Mouse (Mus musculus) bone marrow macrophage, adult 2 months (primary cell): ENCODE measurements around the gene Cyp11a1. TPM values are rescaled to one million over a fixed set of nuclear protein-coding genes. Genes with fewer than 3 reads are reported as not detected.

Experiments used
- H3K27ac ChIP-seq: 2 replicates; pipeline ENCODE4 v1.5.1; 2012; ENCODE audit warnings: low read depth, low read length; ENCODE audit not compliant: insufficient read depth
- H3K4me1 ChIP-seq: 2 replicates; pipeline ENCODE4 v1.6.1; 2012; ENCODE audit warnings: low read length; ENCODE audit not compliant: control insufficient read depth, insufficient read depth
- H3K4me3 ChIP-seq: 2 replicates; pipeline ENCODE4 v1.5.1; 2012; ENCODE audit warnings: mild to moderate bottlenecking, low read length, moderate library complexity; ENCODE audit not compliant: insufficient read depth
- CTCF ChIP-seq: IDR thresholded peaks from 2 replicates; pipeline ENCODE4 v1.5.1; 2012; ENCODE audit warnings: low read depth, mild to moderate bottlenecking, low read length, moderate library complexity
- POLR2A ChIP-seq: IDR thresholded peaks from 2 replicates; pipeline ENCODE4 v1.6.1; 2012; ENCODE audit warnings: mild to moderate bottlenecking, low read depth, low read length, borderline replicate concordance
- polyA plus RNA-seq: library from polyadenylated mRNA; stranded (reverse); fragments of >200 nt; gene quantifications from 2 replicates; pipeline ENCODE4 v1.2.4, GENCODE M21; 2012; ENCODE audit not compliant: missing spikeins, insufficient read depth, insufficient read length

The Cyp11a1 gene
- polyA plus RNA-seq, 1 experiment: 0.36 TPM

DNA sequence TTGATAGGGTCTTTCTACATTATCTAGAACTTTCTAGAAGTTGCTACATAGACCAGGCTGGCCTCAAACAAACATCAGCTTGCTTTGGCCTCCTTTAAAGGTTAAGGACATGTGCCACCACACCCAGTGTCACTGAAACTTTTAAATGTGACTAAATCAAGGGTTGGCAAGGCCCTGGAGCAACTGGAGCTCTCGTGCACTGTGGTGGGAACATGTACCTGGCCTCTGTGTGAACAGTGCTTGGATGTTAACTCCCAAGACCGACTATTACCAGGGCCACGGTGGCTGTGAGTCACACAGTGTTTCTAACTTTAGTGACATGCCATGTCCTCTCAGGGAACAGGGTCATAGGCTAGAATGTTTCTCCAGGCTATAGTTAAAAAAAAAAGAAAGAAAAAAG lies 10.8 kb downstream of the Cyp11a1 start:
- no peak for TF ChIP-seq POLR2A
- no peak for TF ChIP-seq CTCF
- no peaks in the 10 kb centered on the region for H3K4me1 ChIP-seq
- no peak overlapping the region for H3K27ac ChIP-seq
- no peak overlapping the region for H3K4me3 ChIP-seq

DNA sequence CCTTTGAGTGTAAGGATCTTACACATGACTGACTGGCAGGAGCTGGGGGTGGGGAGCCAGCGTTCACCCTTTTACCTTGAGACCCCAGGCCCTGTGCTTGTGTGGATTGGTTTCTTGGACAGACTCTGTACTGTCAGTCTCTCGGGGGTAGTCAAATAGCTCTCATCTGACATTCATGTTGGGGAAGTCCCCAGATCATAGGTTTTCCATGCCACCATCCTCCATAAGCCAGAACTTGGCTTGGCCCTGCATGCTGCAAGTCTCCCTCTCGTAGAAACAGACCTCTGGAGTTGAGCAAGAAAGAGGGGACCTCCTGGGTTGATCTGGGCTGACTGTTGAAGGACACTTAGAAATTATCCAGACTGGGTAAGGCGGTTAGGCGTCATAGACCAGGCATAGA lies 12.2 kb downstream of the Cyp11a1 start:
- TF ChIP-seq POLR2A (no peak), CTCF (no peak)
- no peak overlapping the region for H3K27ac ChIP-seq

DNA sequence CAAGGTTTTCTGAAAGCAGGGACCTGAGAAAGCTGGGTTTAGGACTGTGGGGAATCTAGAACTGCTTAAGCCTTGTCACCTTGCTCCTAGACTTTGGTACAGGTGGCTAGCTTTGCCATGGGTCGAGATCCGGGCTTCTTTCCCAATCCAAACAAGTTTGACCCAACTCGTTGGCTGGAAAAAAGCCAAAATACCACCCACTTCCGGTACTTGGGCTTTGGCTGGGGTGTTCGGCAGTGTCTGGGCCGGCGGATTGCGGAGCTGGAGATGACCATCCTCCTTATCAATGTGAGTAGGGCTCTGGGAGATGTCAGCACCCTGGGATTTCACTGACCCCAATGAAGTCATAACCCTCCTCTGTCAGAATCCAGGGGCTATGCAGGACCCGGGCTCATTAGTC lies 19.8 kb downstream of the Cyp11a1 start:
- H3K4me3 ChIP-seq: no peak overlapping the region
- H3K27ac ChIP-seq: no peak overlapping the region
- no peaks in the 10 kb centered on the region for H3K4me1 ChIP-seq
- TF ChIP-seq POLR2A: no peak
- TF ChIP-seq CTCF: no peak

More for the DNA sequence above, 12.2 kb downstream of the Cyp11a1 start:
- H3K4me1 ChIP-seq: no peaks in the 10 kb centered on the region
- H3K4me3 ChIP-seq: no peak overlapping the region

DNA sequence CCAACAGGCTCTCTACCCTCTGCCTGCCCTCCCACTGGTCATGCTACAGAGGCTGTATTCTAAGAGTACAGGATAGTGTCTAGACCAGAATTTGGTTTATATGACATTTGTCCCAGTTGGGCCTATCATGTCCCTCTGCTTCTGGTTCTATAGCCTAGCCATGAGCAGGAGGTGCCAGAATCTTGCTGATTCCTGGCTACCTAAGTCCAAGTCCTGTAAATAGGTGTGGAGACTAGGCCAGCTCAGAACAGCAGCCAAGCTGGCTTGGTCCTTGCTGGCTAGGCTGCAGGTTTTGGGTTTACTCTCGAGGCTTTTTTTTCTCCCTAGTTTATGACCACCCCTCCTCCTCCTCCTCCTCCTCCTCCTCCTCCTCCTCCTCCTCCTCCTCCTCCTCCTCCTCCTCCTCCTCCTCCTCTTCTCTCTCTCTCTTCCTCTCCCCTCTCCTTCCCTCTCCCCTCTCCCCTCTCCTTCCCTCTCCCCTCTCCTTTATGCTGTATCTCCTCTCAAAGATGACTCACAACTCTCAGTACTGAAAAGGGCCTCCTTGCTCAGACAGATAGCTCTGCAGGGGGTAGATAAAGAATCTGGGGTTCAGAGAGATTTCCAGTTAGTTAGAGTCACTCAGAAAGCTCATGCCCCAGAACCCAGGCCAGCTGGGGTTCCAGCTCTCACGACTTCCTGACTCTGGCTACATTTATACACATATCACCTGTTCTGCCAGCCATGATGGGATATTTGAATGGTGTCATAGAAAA lies 21.4 kb downstream of the Cyp11a1 start:
- Histone ChIP-seq H3K27ac (no peak overlapping the region), H3K4me3 (no peak overlapping the region), H3K4me1 (no peaks in the 10 kb centered on the region)
- TF ChIP-seq POLR2A: no peak
- no peak for TF ChIP-seq CTCF

DNA sequence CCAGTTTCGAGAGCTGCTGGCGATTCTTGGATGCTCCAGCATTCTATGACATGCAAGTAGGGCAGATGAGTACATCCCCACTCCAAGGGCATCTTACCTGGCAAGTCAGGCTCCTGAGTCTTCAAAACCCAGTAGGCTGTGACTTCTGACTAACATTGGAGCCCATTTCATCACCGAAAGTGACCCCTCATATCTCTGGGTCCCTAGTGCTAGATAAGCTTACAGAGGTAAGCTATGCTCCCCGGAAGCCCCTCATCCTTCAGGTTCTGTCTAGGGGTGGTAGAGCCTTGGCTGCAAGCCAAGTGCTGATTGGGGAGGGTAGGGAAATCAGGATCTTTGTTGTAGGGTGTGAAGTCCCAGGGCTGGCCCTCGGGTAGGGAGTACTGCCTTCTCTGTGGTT lies 22.6 kb downstream of the Cyp11a1 start:
- Histone ChIP-seq H3K4me3 (no peak overlapping the region), H3K27ac (no peak overlapping the region), H3K4me1 (no peaks in the 10 kb centered on the region)
- no peak for TF ChIP-seq CTCF
- no peak for TF ChIP-seq POLR2A

DNA sequence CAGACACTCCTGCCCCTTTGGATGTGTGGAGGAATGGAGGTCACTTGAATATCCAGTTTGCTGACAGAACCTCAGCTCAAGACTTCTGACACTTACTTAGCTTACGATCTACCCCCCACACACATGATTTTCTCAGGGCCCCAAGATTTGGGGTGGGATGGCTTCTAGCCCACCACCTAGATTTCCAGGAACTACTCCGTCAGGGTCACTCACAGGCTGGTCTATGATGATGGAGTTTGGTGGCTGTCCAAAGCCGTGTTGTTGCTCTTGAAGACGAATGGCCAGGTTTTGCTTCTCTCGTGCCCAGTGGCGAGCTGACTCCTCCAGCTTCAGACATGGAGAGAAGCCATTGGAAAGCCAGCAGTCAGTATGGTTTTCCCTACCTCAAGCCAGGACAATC lies 23.4 kb downstream of the Cyp11a1 start:
- TF ChIP-seq CTCF: no peak
- no peak for TF ChIP-seq POLR2A
- Histone ChIP-seq H3K4me3 (no peak overlapping the region), H3K27ac (no peak overlapping the region), H3K4me1 (no peaks in the 10 kb centered on the region)

DNA sequence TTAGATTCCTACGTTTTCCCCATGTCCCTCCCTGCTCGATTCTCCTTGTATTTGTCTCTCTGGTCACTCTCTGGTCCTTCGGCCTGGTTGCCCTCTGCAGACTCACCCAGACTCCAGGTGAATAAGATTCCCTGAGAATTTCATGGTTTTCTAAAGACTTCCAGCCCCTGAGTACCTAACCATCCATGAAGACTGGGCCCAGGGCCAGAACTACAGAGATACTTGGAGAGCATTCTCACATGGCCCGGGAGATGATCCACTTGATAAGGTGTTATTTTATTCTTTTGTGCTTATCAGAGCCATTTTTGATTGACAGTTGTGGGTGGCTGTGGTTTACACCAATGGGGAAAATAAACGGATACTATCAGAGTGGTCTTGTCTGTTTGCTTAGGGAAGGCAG lies 25.7 kb downstream of the Cyp11a1 start:
- no peaks in the 10 kb centered on the region for H3K4me1 ChIP-seq
- H3K27ac ChIP-seq: no peak overlapping the region
- TF ChIP-seq CTCF: no peak
- no peak for TF ChIP-seq POLR2A

DNA sequence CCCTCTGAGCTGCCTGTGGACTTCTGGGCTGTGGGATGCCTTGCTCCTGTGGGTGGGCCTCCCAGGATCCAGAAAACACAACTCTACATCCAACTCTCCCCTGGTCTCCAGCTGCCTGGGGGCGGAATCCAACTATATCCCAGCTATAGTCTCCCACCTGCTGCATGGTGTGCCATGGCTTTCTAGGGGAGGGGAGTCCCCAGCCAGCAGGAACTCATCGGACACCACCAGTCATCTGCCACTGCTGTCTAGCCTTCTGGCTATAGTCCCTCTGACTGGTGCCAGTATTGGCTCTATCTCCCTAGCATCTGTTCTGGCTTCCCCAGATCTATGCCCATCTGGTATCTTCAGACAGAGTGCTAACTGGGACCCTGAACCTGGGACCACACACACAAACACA lies 29.3 kb downstream of the Cyp11a1 start:
- Histone ChIP-seq H3K4me1 (no peaks in the 10 kb centered on the region), H3K27ac (no peak overlapping the region), H3K4me3 (no peak overlapping the region)
- TF ChIP-seq POLR2A (no peak), CTCF (no peak)

More for the DNA sequence above, 25.7 kb downstream of the Cyp11a1 start:
- no peak overlapping the region for H3K4me3 ChIP-seq

DNA sequence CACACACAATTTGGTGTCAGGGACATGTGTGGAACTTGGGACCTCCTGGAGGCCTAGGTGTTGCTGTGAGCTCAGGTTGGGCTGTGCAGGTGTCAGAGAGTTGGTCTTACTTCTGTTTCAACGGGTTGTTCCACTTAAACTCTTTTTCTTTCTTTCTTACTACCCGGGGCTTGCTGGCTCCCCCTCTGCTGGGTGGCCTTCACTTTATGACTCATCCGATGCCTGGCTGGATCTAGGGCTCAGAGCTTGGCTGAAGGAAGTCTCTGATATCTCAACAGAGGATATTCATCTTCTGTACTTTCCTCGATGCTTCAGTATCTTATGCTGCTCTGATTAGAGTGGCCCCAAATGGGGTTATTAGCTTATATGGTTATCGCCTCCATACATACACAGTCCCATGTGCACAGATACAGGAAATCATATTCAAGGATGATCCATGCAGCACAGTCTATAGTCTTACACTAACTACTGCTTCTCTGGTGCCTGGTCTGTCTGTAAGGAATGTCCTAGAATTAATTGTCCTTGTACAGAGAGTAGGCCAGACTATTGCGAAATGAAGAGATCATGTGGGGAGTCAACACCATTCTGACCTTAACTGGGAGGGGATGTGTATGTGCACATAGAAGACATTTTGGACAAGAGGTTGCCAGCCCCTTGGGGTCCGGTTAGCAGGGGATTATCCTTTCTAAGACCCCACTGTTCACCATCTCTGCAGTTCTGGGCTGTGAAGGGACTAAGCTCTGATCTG lies 29.9 kb downstream of the Cyp11a1 start:
- Histone ChIP-seq H3K4me3 (no peak overlapping the region), H3K27ac (no peak overlapping the region), H3K4me1 (no peaks in the 10 kb centered on the region)
- TF ChIP-seq CTCF: no peak
- no peak for TF ChIP-seq POLR2A

DNA sequence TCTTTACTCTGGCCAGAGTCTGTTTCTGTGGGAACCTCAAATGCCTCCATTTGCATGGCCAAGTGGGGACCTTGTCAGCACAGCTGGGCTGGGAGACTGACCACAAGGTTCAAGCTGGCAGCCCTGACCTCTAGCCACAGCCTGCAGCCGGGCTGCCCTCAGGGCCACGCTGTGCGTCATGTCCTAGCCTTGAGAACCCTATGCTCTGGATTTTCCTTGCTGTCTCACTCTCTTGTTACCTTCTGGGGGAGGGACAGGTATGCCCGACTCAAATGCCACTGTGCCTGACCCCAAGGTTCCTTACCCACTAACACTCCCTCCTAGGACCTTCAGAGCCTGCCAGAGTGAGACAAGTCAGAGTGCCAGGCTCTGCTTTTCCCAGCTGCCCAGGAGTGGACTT lies 30.8 kb downstream of the Cyp11a1 start:
- H3K4me3 ChIP-seq: no peak overlapping the region
- no peaks in the 10 kb centered on the region for H3K4me1 ChIP-seq
- TF ChIP-seq POLR2A: no peak
- no peak for TF ChIP-seq CTCF
- no peak overlapping the region for H3K27ac ChIP-seq
